Mouse (Mus musculus) hindbrain, embryonic 16.5 days (tissue): ENCODE measurements around the gene Obsl1. TPM values are rescaled to one million over a fixed set of nuclear protein-coding genes. Genes with fewer than 3 reads are reported as not detected.

Source experiments
- ATAC-seq: fragments of 200-750 bp; cut with Nextera tagmentation; 2 replicates; pipeline ENCODE4 v1.8.0; 2017; ENCODE audit warnings: moderate TSS enrichment, moderate library complexity
- H3K27ac ChIP-seq: fragments of 300-500 bp; sonication (generic); 2 replicates; pipeline ENCODE4 v1.5.1; 2014; ENCODE audit warnings: low read depth, mild to moderate bottlenecking, control low read depth, low read length, moderate library complexity
- H3K27me3 ChIP-seq: fragments of 300-500 bp; sonication (generic); replicated peaks from 2 replicates; pipeline ENCODE4 v1.6.1; 2014; ENCODE audit warnings: low read length; ENCODE audit not compliant: control insufficient read depth, insufficient read depth
- H3K36me3 ChIP-seq: fragments of 300-500 bp; sonication (generic); 2 replicates; pipeline ENCODE4 v1.6.1; 2014; ENCODE audit warnings: mild to moderate bottlenecking, low read length, moderate library complexity, mixed read lengths; ENCODE audit not compliant: control insufficient read depth, insufficient read depth
- H3K4me1 ChIP-seq: fragments of 300-500 bp; sonication (generic); 2 replicates; pipeline ENCODE4 v1.6.1; 2014; ENCODE audit warnings: low read depth, low read length; ENCODE audit not compliant: control insufficient read depth, insufficient read depth
- H3K4me2 ChIP-seq: fragments of 300-500 bp; sonication (generic); 2 replicates; pipeline ENCODE4 v1.6.1; 2014; ENCODE audit warnings: mild to moderate bottlenecking, low read length, control low read depth, moderate library complexity
- H3K4me3 ChIP-seq: fragments of 300-500 bp; sonication (generic); 2 replicates; pipeline ENCODE4 v1.5.1; 2014; ENCODE audit warnings: mild to moderate bottlenecking, low read length, control low read depth, moderate library complexity
- H3K9ac ChIP-seq: fragments of 300-500 bp; sonication (generic); 2 replicates; pipeline ENCODE4 v1.6.1; 2014; ENCODE audit warnings: low read depth, mild to moderate bottlenecking, control low read depth, low read length, moderate library complexity
- H3K9me3 ChIP-seq: fragments of 300-500 bp; sonication (generic); 2 replicates; pipeline ENCODE4 v1.6.1; 2014; ENCODE audit warnings: mild to moderate bottlenecking, low read length, moderate library complexity; ENCODE audit not compliant: control insufficient read depth
- WGBS: fragments of 180-500 bp; shearing (Covaris S2); extraction: QIAGEN DNeasy Blood & Tissue Kit; methylation state at CpG from one replicate; pipeline ENCODE4 v1.1.7; 2014; 5-methylcytosine and 5-hydroxymethylcytosine counted together
- polyA plus RNA-seq: library from polyadenylated mRNA; unstranded; fragments of >200 nt; fragmentation: Nextera tagmentation; extraction: Ambion mirVana; gene quantifications from 2 replicates; pipeline ENCODE4 v1.2.1, GENCODE M21; 2015

Obsl1 gene
- polyA plus RNA-seq, 1 experiment from 2014 or later: 25.4 TPM

DNA sequence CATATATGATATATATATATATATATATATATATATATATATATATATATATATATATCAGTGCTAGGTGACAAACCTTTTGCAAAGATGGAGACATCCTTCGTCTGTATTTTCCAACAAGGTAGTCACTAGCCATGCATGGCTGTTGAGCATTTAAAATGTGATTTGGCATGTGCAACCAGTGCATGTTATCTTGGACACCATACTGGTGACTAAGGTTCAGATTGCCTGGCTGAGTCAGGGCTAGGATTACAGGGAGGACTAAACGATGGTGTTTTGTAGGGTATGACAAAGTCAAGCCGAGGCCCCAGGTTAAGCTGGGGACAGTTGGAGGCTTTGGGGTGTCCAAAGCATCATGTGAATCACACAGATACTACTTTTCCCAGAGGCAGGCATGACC is 50.8 kb downstream of the Obsl1 start:
- no peak overlapping the region for H3K4me3 ChIP-seq
- H3K9ac ChIP-seq: no peak overlapping the region
- H3K4me2 ChIP-seq: no peak overlapping the region
- no peaks in the 10 kb centered on the region for H3K9me3 ChIP-seq
- H3K36me3 ChIP-seq: no peaks in the 10 kb centered on the region
- peaks cover 8% of the 10 kb centered on the region for H3K27me3 ChIP-seq
- no peak overlapping the region for H3K27ac ChIP-seq
- no peak for ATAC-seq
- WGBS: 82% methylated on average over 3 of the region's 3 CpGs
- peaks cover 33% of the 10 kb centered on the region for H3K4me1 ChIP-seq

DNA sequence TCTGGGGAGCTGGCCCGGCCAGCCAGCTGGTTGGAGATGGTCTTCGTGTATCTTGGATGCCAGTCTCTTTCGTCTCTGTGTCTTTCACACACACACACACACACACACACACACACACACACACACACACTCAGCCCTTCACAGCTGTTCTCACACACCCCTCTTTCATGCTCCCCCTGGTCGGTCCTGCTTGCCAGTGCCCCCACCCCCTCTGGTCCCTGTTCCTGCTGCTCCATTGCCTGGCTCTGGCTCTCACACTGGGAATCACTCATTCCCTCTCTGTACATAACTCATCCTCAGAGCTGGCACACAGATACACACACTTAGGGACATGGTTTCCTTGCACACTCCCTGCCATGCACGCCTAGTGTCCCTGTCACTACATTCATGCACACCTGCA is 54.4 kb downstream of the Obsl1 start:
- Histone ChIP-seq H3K4me1 (peaks cover 47% of the 10 kb centered on the region), H3K9me3 (no peaks in the 10 kb centered on the region), H3K4me2 (peak overlapping the region; percentile 77), H3K36me3 (no peaks in the 10 kb centered on the region), H3K27ac (no peak overlapping the region; the same call in 1 of the 2 replicates), H3K4me3 (0 out of 2 replicates have a peak overlapping the region, but pooled peaks have one; percentile 1), H3K9ac (peak overlapping the region; percentile 23; the same call in 1 of the 2 replicates), H3K27me3 (peaks cover under 1% of the 10 kb centered on the region)
- no peak for ATAC-seq
- WGBS: 53% methylated on average over 4 of the region's 5 CpGs

DNA sequence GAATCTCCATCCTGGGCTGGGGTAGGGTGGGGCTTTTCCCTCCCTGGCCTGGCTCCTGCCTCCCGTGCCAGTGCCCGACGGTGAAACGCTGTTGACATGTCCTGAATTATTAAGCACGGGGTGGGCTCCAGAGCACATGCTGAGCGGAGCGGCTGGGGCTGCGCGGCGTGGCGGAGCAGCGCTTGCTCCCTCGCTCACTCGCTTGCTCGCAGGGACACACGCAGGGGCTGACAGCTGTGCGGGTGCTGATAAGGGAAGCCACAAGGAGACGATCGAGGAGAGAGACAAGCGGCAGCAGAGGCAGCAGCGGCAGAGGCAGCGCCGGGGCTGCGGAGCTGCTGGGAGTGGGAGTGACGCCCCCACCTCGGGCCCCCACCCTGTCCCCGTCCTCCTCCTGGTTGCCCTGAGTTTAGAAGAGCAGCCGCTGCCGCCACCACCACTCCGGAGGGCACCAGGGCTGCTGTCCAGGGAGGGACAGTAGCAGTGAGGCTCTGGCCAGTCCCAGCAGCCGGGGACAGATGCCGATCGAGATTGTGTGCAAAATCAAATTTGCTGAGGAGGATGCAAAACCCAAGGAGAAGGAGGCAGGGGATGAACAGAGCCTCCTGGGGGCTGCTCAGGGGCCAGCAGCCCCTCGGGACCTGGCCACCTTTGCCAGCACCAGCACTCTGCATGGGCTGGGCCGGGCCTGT is 55.8 kb downstream of the Obsl1 start, which contains the start of gene Asic4:
TSS of gene Asic4 (plus strand) at position 123 of the 692 bp plus-strand sequence.
- 1% methylated on average over 35 of the region's 35 CpGs for WGBS
- Histone ChIP-seq H3K4me2 (peak within 1 kb of the TSS; percentile 77), H3K4me3 (peak within 1 kb of the TSS; percentile 42), H3K27me3 (peaks cover 4% of the 10 kb centered on the region), H3K9me3 (no peaks in the 10 kb centered on the region), H3K4me1 (peaks cover 55% of the 10 kb centered on the region), H3K27ac (peak within 1 kb of the TSS; percentile 51), H3K36me3 (no peaks in the 10 kb centered on the region), H3K9ac (peak within 1 kb of the TSS; percentile 68)
- ATAC-seq: 0 out of 2 replicates have a peak, but pooled peaks have one; percentile 9

DNA sequence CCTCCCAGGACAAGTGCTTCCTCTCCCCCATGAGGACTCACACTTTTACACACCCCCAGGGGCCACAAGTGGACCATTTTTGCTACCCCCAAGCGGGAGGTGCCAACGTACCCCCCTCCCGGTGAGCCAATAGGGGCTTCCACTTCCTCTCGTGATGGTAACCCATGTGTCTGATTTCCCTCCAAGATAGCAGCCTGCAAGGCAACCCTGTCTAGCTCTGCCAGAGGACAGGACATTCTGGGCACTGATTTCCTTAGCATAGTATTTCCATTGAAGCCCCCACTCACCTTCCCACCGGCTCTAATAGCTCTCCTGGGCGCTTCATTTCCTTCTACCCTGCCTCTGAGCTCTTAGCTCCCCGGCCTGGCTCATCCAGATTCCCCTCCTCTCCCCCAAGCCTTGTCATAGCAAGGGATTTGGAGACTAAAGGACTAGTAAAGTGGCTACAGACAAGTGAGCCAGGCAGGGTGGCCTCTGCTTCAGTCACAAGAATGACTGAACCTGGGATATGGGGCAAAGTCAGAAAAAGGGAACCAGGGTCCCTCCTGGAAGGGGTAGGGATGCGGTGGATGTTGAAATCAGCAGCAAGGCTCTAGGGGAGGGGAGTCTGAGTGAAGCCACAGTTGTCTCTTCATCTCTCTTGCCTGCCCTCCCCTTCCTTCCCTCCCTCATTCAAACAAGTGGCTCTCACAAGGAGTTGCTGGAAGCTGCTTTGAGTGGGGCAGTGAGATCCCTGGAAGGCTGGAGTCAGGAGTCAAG is 56.7 kb downstream of the Obsl1 start:
- ATAC-seq: no peak
- H3K9ac ChIP-seq: no peak overlapping the region; the same call in 1 of the 2 replicates
- H3K4me3 ChIP-seq: peak overlapping the region; percentile 42
- peaks cover 64% of the 10 kb centered on the region for H3K4me1 ChIP-seq
- H3K27ac ChIP-seq: no peak overlapping the region
- 5% methylated on average over 8 of the region's 8 CpGs for WGBS
- peak overlapping the region; percentile 77 for H3K4me2 ChIP-seq
- no peaks in the 10 kb centered on the region for H3K36me3 ChIP-seq
- no peaks in the 10 kb centered on the region for H3K9me3 ChIP-seq
- H3K27me3 ChIP-seq: peaks cover 4% of the 10 kb centered on the region

DNA sequence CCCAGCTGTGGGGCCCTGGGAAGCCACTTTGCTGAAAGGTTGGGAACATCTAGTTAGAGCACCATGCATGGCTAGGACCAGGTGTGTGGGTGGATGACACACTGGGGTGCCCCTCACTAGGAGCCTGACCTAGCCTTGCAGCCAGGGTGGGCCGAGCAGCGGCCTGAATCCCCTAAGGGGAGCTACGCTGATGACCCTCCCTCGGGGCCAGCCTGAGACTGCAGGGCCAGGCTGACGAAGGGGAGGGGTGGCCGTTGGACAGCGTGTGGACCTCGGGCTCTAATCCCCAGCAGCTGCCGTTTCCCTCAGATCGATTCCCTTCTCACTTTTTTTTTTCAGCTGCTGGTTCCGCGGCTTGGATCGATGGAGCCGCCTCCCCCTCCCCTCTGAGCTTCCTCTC is 57.3 kb downstream of the Obsl1 start:
- Histone ChIP-seq H3K9me3 (no peaks in the 10 kb centered on the region), H3K9ac (no peak overlapping the region), H3K4me1 (peaks cover 70% of the 10 kb centered on the region), H3K27ac (peak overlapping the region; percentile 52; the same call in 1 of the 2 replicates), H3K27me3 (peaks cover 4% of the 10 kb centered on the region), H3K4me2 (peak overlapping the region; percentile 39), H3K4me3 (no peak overlapping the region), H3K36me3 (no peaks in the 10 kb centered on the region)
- no peak for ATAC-seq
- WGBS: 4% methylated on average over 14 of the region's 14 CpGs

DNA sequence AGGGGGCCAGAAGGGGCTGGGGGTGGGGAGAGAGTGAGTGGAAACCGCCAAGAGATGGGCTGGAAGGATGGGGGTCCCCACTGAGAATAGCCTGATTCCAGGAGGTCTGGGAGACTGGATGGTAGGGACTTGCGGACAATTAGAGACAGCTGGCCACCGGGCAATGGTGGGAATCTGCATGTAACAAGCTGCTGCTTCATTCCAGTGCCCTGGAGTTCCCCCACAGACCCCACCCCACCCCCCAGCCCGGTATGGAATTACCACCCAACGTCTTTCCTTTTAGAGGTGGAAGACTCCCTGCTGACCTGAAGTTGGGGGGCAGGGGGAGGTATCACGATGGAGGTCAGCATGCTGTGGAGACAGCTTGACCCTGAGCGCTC is 58.2 kb downstream of the Obsl1 start:
- H3K9ac ChIP-seq: peak overlapping the region; percentile 49
- 1% methylated on average over 7 of the region's 7 CpGs for WGBS
- peaks cover 79% of the 10 kb centered on the region for H3K4me1 ChIP-seq
- H3K4me2 ChIP-seq: peak overlapping the region; percentile 32
- H3K27ac ChIP-seq: peak overlapping the region; percentile 25; the same call in 1 of the 2 replicates
- no peak for ATAC-seq
- H3K4me3 ChIP-seq: no peak overlapping the region
- H3K27me3 ChIP-seq: peaks cover 4% of the 10 kb centered on the region
- no peaks in the 10 kb centered on the region for H3K36me3 ChIP-seq
- H3K9me3 ChIP-seq: no peaks in the 10 kb centered on the region

DNA sequence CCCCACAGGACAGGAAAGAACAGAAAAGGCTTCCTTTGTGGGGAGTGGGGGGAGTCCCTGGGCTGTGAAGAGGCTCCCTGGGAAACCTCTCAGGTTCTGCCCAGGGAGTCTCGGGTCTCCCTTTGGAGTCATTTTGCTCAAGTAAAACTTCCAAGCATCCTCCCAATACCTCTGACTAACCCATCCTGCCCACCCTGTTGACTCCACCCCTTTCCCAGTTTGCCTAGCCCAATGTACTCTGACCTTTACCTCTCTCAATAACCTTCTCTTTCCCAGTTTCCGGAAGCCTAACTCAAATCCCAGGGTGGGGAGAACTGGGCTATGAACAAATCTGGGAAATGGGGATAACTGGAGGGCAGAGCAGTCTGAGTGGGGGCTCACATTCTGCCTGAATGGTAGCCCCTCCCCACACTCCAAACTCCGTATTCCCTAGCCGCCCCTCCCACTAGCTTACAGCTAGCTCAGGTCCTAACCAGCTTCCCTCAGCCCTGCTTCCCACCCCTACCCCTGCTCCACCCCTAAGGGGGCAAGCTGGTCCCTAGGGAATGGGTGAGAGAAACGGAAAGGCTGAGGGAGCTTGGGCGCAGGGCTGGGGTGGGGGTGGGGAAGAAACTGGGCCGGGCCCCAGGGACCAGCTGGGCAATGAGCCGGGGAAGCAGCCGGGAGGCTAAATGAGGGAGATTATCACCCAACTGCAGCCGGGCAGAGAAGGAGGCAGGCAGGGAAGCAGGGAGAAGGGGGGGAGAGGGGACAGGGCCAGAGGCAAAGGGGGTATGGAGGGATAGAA is 58.8 kb downstream of the Obsl1 start:
- no peak overlapping the region for H3K4me3 ChIP-seq

DNA sequence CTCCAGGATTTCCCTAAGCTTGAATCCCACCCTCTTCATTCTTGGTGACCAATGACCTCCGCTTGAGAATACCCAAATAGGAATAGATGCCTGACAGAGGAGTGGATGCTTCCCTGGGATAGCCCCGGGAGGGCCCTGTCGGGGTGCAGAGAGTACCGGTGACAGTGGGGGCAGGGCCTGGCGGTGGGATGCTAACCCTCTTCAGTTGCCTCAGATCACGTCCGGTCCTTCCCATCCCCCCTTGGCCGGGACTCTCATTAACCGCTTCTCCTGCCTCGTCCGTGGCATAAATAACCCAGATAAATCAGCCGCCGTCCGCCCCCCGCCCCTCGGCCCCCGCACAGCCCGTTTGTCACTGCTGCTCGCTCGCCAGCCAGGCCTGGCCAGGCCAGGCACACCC is 59.6 kb downstream of the Obsl1 start:
- Histone ChIP-seq H3K27ac (no peak overlapping the region), H3K27me3 (peaks cover 4% of the 10 kb centered on the region), H3K4me1 (peaks cover 87% of the 10 kb centered on the region), H3K9me3 (no peaks in the 10 kb centered on the region), H3K36me3 (peaks cover 2% of the 10 kb centered on the region; the same call in 1 of the 2 replicates), H3K9ac (peak overlapping the region; percentile 43; the same call in 1 of the 2 replicates), H3K4me3 (no peak overlapping the region), H3K4me2 (peak overlapping the region; percentile 18)
- ATAC-seq: no peak
- WGBS: 7% methylated on average over 19 of the region's 20 CpGs

More for the DNA sequence above, 58.8 kb downstream of the Obsl1 start:
- WGBS: 7% methylated on average over 10 of the region's 10 CpGs
- Histone ChIP-seq H3K4me2 (peak overlapping the region; percentile 32), H3K9ac (peak overlapping the region; percentile 49), H3K36me3 (no peaks in the 10 kb centered on the region), H3K4me1 (peaks cover 85% of the 10 kb centered on the region), H3K27ac (no peak overlapping the region), H3K9me3 (no peaks in the 10 kb centered on the region), H3K27me3 (peaks cover 4% of the 10 kb centered on the region)
- ATAC-seq: no peak
